Mouse (Mus musculus) lung, postnatal 4 days (tissue): Measurements from ENCODE around the gene Rnft2.
A peak's percentile ranks its signal among the peaks of the same experiment; 100 is the strongest.

ENCODE experiments used
- DNase-seq, 2 experiments: peaks; one replicate each; pipeline ENCODE4 v3.0.0; 2021

The Rnft2 gene

GRCm38 (mm10) chr5:118247378-118247777 lies 2.5 kb upstream of the Rnft2 start:
- no peak for DNase-seq

DNA sequence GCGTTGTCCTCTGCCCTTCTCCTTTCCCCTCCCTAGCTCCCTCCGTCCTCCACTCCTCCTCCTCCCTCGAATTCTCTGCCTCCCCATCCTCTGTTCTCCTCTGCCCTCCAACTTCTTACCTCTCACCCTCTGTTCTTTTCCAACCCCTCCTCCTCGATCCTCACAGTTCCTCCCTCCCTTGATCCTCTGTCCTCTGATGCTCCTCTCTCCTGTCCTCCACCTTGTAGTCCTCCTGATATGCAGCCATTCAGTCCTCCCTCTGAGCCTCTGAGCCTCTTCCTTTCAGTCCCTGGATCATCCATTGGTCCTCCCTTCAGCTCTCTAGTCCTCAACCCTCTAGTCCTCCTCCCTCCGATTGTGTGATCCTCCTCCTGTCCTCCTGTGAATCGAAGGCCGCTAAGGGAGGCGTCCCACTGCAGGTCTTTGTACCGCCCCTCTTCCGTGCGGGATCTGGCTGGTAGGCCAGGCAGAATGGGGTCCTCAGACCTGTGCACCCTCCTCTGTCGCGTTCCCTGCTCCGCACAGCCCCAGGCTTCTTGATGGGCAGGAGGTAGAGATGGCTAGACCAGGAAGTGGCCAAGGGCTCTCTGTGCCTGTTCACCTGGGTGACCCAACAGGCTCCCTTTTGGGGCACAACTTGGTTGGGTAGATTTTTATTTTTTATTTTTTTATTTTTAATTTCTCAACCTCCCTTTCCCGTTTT lies 841 bp upstream of the Rnft2 start:
- no peak for DNase-seq

DNA sequence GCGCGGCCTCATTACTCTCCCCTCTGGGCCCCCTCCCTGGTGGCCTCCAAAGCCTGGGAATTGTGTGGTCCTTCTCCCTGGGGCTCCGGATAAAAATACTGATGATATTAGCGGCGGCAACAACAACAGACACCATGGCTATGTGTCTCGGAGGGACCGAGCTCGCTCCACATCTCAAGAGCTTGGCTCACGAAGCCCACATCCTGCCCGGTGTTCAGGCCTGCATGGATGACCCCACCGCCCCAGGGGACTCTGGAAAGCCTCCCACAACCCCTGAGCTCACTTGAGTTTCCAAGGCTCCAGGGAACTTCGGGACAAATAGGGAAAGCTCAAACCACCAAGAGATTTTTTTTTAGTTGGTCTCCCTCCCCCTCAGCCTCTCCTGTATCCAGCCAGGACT lies 5.2 kb downstream of the Rnft2 start:
- no peak for DNase-seq

DNA sequence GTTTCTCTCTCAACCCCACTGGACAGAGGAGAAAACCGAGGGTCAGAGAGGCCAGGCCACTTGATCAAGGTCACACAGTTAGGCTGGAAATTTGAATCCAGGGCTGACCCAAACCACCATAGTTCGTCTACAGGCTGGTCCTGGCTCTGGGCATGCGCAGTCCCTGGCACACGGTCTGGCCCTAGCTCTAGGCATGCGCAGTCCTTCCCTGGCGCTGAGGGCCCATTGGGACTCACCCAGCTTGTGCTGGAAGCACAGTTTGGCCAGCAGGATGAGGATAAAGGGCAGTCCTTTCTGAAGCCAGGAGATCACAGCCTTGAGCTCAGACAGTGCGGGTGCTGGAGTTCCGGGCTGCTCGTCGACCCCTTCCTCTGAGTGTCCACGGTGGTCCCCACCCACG lies 8.0 kb downstream of the Rnft2 start:
- no peak for DNase-seq

DNA sequence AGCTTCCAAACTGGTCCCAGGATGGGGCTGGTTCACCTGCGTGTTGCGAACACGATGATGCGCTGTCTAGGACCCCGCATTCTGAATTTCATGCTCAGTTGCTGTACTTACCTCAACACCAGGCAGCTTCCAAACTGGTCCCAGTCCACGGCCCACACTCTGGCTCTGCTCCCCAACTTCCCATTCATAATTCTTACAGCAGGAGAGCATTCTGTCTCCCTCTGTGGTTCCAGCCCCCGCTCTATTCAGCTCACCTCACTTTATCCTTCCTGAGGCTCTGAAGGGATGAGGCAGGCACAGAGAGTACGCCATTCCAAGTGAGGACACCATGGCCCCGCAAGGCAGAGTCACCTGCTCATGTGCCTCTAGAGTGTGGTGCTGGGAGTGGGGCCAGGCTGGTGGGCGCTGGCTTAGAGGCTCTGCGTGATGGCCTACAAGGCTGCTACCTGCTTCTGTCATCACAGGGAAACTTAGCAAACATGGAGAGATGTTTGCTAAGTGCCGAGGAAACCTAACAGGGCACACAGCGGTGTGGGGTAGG lies 14.8 kb downstream of the Rnft2 start:
- DNase-seq = no peak

DNA sequence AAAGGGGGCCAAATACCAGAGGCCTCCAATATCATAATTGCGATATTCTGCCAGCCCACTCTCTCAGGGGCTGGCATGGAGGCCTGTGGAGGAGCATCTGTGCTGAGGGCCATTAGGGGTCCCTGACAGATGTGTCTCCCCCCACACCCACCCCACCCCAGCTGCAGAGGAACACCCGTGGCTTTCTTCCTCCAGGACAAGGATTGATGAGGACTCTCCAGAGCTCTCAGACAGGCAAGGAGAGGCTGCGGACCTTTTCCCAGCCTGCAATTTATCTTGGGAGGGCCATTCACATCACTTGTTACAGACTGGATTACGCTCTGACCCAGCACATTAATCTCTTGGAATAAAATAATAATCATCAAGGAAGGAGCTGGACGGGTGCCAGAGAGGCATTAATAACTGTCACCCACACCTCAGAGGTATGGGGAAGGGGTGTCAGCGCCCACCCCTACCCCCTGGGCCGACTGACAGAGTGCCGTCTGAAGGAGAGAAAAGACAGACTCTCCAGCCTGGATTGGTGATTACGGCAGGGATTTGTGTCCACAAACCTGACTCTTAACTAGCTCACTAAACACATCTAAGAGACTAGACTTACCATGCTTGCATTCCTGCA lies 21.7 kb downstream of the Rnft2 start:
- DNase-seq = no peak

DNA sequence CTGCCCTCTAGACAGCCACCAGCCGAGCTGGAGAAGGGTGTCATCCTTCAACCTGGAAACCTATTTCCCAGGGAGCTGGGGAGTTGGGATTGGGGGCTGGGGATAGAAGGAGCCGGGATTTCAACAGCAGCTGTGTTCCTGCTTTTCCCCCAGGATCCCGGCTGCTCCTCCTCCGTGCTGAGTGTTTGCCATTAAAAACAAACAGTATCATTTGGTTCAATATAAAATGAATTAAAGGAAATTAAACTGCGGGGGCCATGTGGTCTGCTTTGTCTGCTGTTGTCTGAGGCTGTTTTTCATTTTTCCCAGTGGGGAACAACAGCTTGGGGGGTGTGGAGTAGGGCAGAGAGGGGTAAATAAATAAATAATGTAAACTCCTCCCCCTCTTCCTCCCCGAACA lies 27.5 kb downstream of the Rnft2 start:
- no peak for DNase-seq

DNA sequence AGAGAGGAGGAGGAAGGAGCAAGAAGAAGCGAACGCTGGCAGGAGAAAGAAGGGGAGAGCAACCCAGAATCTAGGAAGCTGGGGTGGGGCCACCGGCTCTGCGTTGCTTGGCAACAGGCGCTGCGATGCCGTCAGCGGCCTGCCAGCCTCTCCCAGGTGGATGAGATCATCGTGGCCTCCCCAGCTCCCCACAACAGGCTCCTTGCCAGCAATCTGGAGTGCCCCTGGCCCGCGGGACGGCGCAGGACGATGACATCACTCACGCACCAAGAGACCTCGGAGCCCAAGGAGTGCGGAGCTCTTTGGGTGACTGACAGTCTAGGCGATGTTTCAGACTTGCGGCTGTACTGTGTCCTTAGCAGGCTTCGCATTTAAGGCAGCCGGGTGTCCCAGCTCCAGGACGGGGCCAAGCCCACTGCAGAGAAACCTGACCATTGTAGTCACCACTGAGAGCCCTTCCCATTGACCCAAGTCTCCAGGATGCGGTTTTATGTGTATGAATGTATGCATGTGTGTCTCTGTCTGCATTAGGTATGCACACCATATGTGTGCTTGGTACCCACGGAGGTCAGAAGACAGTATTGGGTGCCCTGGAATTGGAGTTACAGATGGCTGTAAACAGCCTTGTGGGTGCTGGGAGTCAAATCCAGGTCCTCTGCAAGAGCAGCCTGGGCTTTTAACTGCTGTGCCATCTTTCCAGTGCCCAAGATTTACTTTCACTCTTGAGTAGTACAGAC lies 30.3 kb downstream of the Rnft2 start:
- DNase-seq = peak; percentile 87 to 90

DNA sequence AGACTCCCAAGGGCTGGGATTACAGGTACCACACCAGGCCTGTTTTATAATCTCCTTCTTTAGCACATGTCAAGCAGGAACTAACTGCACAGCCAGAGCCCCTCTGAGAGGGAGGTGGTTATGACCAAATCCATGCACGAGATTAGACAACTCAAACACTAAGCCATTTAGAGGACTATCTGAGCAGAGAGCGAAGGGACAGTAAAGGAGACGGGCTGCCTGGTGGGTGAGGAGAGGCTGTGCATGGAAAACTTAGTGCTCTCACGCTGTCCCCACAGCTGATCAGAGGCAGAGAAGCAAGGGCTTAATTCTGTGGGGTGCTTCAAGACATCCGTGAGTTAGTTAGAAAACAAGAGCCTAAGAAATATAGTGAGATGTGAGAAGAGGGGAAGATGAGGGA lies 30.9 kb downstream of the Rnft2 start:
- no peak for DNase-seq

DNA sequence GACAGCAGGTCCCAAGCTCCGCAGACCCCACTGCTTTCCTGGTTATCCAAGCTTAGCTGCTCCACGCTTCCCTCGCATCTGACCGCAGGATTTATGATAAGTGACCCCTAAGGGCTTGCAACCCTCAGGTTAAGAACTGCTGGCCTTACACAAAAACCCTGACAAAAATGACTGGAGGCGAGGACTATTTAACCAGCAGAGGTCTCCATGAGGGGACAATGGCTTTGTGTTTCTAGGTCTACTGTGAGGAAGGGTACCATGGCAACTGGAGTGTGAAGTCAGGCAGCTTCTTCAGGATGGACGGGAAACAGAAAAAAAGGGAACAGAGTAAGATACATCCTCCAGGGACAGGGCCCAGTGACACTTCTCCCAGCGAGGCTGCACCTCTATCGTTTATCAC lies 39.1 kb downstream of the Rnft2 start:
- DNase-seq = no peak

DNA sequence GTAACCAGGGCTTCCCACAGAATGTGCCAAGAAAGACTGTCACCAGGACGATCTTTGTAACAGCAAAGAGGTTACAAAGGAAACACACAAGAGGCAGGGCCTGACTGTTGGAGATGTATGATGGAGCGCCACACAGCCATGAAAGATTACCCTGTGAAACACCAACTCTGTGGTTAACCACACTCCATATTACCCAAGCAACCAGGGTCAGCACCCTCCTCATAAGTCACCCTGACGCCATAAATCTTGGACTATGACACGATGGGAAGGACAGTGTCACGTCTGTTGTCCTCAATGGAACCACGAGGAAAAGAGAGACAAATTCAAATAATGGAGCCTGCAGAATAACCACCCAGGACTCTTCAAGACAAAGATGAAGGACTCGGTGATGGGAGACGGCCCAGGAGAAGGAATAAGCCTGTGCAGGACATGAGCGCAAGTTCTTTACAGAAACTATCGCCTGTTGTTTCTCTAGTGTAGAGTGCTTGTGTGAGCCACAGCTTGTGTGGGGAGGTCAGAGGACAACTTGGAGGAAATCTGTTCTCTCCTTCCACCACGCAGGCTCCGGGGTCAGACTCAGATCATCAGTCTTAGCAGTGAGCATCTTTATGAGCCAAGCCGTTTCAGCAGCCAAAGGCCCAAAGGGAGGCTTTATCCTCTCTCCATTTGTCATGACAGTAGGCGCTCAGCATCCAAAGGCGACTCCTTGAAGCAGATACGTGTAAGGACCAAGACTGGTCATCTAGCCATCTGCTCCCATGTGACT lies 40.1 kb downstream of the Rnft2 start:
- DNase-seq = no peak

DNA sequence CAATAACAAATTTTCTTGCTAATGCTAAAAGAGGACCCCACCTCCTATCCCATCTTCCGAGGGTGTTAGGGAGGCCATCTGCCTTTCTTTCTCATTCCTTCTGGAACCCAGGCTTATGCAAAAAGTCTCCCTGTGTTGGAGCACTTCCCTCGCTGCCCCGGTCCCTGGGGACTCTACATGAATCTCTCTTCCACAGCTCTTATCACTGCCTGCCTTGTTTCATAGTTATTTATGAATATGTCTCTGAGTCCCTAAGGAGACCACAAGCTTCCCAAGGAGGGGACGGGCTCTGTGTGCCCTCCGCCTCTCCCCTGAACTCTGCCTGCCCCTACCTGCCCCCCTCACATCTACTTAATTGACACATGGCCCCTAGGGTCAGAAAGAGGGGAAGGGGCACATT lies 45.2 kb downstream of the Rnft2 start:
- no peak for DNase-seq

DNA sequence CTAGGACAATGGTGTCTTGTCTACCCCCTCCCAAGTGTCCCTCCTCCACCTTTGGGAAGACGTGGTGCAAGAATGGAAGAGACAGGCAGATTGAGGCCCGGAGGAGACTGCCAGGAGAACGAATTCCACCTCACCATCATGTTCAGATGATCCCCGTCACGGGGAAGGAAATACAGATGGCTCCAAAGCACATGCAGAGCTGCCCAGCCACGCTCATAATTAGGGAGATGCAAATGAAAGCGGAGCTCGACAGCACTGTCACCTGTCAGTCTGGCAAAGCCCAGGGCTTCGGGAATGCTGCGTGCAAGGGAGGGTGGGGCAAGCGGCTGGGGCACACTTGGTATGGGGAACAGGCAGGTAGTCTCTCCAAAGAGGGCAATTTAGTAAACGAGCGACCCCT lies 47.5 kb downstream of the Rnft2 start:
- no peak for DNase-seq

DNA sequence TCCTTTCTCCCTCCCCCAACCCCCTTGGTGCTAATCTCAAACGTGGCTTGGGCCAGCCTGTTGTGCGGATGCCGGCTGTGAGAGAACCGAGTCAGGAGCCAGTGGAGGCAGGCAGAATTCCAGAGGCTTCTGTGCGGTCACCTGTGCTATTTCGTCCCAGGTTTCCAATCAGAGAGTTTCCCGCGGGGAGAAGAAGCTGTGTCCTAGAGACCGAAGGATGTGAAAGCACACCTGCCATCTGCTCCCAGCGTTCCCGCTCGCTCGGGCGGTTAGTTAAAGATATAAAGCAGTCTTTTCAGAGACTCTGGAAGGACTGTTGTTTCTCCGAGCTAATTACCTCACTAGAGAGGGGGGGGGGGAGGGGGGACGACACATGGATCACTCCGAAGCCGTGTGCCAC lies 52.7 kb downstream of the Rnft2 start:
- no peak for DNase-seq

GRCm38 (mm10) chr5:118190491-118190890 lies 54.4 kb downstream of the Rnft2 start:
- DNase-seq = no peak

- DNase-seq = no peak
Observed at GRCm38 (mm10) chr5:118188356-118188755, 56.6 kb downstream of the Rnft2 start.

DNA sequence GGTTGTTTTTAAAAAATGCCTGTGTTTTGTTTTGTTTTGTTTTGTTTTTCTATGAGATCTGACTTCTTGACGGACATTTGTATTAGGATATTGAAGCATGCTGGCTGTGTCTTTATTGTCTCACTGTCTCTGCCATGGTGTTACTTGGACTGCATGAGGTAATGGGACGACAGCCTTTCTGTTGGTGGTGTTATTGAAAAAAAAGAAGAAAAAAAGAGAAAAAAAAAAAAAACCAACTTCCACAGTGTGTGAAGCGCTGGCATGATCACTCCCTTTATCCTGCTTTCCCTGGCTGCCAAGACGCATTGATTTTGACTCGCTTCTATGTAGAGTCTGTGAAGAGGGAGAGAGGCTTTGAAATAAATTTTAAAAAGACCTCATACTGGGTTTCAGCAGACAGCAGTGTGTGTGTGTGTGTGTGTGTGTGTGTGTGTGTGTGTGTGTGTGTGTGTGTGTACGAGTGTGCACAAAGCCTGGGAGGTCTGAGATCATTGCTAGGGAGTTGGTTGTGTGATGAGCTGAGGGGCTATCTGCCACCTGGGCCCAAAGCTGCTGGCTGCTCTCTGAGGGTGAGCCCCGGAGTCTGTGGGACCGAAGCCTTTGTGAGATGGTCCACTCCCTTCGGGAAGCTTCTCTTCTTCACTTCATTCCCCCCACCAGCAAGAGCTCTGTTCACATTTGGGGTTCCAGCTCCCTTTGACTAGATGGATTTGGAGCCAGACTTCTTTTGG lies 57.8 kb downstream of the Rnft2 start:
- DNase-seq = no peak

- no peak for DNase-seq
Observed at GRCm38 (mm10) chr5:118177640-118178039, 67.3 kb downstream of the Rnft2 start.

DNA sequence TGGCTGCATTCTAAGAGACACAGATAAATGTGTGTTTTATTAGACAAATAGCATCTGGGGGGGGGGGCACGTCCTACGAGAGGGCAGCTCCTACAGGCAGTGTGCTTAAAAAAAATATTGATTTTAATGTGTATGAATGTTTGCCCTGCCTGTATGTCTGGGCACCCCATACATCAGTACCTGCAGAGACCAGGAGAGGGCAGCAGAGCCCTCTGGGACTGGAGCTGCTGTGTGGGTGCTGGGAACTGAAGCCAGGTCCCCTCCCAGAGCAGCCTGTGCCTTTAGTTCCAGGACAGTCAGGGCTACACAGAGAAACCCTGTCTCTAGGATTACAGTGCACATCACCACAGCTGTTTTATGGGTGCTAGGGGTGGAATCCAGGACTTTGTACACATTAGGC lies 69.8 kb downstream of the Rnft2 start:
- no peak for DNase-seq

DNA sequence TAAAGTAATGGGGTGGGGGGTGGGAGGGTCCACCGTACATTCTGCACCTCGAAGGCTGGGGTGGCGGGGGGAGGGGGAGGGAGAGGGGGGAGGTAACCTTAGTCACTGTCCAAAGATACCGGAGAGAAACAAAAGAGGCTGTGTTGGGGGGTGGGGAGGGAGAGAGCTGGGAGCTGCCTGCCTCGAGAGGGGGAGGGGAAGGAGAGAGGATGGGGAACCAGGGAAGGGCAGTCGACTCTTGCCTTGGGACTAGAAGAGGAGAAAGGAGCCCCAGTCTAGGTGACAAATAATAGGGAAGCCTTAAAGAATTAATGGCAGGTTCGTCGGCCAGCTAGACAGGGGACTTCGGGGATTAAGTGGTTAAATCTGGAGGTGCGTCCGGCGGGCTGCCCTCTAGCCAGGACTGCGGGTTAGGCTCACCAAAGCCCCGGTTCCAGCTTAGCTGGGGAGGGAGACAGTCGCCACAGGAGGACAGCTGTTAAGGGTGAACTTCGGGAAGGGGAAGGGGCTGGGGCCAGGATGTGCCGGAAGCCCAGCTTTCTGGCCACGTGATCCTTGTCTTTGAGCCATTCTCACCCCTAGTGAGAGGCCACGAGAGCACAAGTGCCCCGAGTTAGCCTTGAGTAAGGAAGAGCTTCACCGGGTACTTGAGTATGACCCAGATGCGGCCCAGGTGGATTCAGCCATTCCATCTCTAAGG lies 70.5 kb downstream of the Rnft2 start:
- DNase-seq = no peak

DNA sequence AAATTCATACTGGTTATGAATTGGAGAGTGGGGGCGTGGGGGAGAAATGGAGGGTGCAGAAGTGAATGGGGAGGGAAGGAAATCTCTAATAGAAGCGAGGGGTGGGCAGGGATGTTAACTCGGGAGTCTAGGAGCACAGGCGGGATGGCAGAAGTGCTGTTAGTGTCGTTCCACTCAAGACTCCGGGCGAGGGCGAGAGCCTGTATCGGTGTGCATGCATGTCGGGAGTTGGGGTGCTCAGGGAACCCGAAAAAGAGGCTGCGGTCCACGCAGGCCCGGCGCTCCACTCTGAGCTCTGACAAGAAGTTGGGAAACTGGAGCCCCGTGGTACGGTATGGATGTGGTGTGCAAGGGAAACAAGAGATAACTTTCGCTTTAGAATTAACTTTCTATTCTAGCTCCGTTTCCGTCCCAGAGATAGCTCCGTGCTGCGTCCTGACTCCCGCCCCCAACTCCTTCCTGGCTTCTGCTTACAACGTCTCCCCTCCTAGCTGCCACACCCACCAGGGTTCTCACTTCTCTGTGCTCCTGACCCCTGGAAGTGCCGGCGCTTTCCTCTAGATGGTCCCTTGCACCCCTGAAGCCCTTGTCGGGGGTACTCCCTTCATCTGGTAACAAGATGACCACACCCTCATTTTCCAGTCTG lies 72.7 kb downstream of the Rnft2 start:
- DNase-seq = no peak
